Mouse (Mus musculus) hindbrain, embryonic 13.5 days (tissue): ENCODE data around the gene Chrna1. TPM values are rescaled to one million over a fixed set of nuclear protein-coding genes. Genes with fewer than 3 reads are reported as not detected.

Source experiments
- ATAC-seq: fragments of 200-750 bp; cut with Nextera tagmentation; 2 replicates; pipeline ENCODE4 v1.8.0; 2017; ENCODE audit warnings: moderate TSS enrichment; ENCODE audit not compliant: low FRiP score
- H3K27ac ChIP-seq: fragments of 300-500 bp; sonication (generic); 2 replicates; pipeline ENCODE4 v1.5.1; 2015; ENCODE audit warnings: inconsistent platforms, mild to moderate bottlenecking, moderate library complexity
- H3K27me3 ChIP-seq: fragments of 300-500 bp; sonication (generic); 2 replicates; pipeline ENCODE4 v1.6.1; 2015; ENCODE audit warnings: mild to moderate bottlenecking, inconsistent platforms
- H3K36me3 ChIP-seq: fragments of 300-500 bp; sonication (generic); 2 replicates; pipeline ENCODE4 v1.6.1; 2015; ENCODE audit warnings: mild to moderate bottlenecking, inconsistent platforms
- H3K4me1 ChIP-seq: fragments of 300-500 bp; sonication (generic); replicated peaks from 2 replicates; pipeline ENCODE4 v1.6.1; 2015; ENCODE audit warnings: inconsistent platforms
- H3K4me2 ChIP-seq: fragments of 300-500 bp; sonication (generic); 2 replicates; pipeline ENCODE4 v1.6.1; 2015; ENCODE audit warnings: inconsistent platforms, mild to moderate bottlenecking, moderate library complexity
- H3K4me3 ChIP-seq: fragments of 300-500 bp; sonication (generic); 2 replicates; pipeline ENCODE4 v1.5.1; 2015; ENCODE audit warnings: mild to moderate bottlenecking, inconsistent platforms
- H3K9ac ChIP-seq: fragments of 300-500 bp; sonication (generic); 2 replicates; pipeline ENCODE4 v1.6.1; 2015; ENCODE audit warnings: mild to moderate bottlenecking, inconsistent platforms
- H3K9me3 ChIP-seq: fragments of 300-500 bp; sonication (generic); 2 replicates; pipeline ENCODE4 v1.6.1; 2016; ENCODE audit warnings: inconsistent platforms
- WGBS: fragments of 180-500 bp; shearing (Covaris S2); methylation state at CpG from one replicate; pipeline ENCODE4 v1.1.7; 2015; 5-methylcytosine and 5-hydroxymethylcytosine counted together
- polyA plus RNA-seq: library from polyadenylated mRNA; unstranded; fragments of >200 nt; fragmentation: Nextera tagmentation; extraction: Ambion mirVana; gene quantifications from 2 replicates; pipeline ENCODE4 v1.2.1, GENCODE M21; 2015

The Chrna1 gene
- polyA plus RNA-seq, 1 experiment from 2014 or later, result 0.45 TPM

GRCm38 (mm10) chr2:73527956-73528355 lies 52.2 kb downstream of the Chrna1 start:
- Histone ChIP-seq H3K36me3 (no peaks in the 10 kb centered on the region), H3K9ac (no peak overlapping the region), H3K9me3 (no peaks in the 10 kb centered on the region), H3K4me1 (peaks cover 29% of the 10 kb centered on the region), H3K4me3 (no peak overlapping the region), H3K27ac (no peak overlapping the region), H3K4me2 (peak overlapping the region; percentile 94), H3K27me3 (peaks cover 12% of the 10 kb centered on the region)
- WGBS, result 80% methylated on average over 11 of the region's 11 CpGs
- no peak for ATAC-seq

- Histone ChIP-seq H3K9ac (no peak overlapping the region), H3K27me3 (peaks cover 12% of the 10 kb centered on the region), H3K4me3 (no peak overlapping the region), H3K27ac (no peak overlapping the region), H3K4me1 (peaks cover 37% of the 10 kb centered on the region), H3K9me3 (no peaks in the 10 kb centered on the region), H3K4me2 (no peak overlapping the region), H3K36me3 (no peaks in the 10 kb centered on the region)
- 70% methylated on average over 9 of the region's 9 CpGs for WGBS
- ATAC-seq, result no peak
These were observed 53.4 kb downstream of the Chrna1 start for GRCm38 (mm10) chr2:73526691-73527090.

DNA sequence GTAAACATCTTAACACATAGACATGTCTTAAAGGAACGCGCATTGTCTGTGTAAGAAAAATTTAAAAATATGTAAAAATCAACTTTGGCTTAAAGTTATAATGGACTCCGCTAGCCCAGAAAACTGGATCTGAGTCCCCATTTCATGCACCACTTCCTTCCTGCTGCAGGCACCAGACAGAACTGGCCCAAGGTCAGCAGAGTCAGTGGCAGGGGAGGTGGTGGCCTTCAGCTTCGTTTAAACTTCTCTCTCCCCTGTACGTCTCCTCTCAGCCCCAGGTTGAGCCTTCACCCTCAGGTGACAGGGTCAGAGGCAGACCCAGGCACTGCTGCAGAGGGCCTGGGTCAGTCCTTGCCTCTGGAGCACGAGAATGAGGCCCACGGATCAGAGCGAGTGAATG lies 57.2 kb downstream of the Chrna1 start:
- Histone ChIP-seq H3K4me2 (no peak overlapping the region), H3K27ac (no peak overlapping the region), H3K4me1 (peaks cover 14% of the 10 kb centered on the region; the same call in 1 of the 2 replicates), H3K27me3 (no peaks in the 10 kb centered on the region; the same call in 1 of the 2 replicates), H3K9ac (no peak overlapping the region), H3K4me3 (no peak overlapping the region), H3K9me3 (no peaks in the 10 kb centered on the region), H3K36me3 (no peaks in the 10 kb centered on the region)
- 76% methylated on average over 8 of the region's 8 CpGs for WGBS
- ATAC-seq, result no peak

DNA sequence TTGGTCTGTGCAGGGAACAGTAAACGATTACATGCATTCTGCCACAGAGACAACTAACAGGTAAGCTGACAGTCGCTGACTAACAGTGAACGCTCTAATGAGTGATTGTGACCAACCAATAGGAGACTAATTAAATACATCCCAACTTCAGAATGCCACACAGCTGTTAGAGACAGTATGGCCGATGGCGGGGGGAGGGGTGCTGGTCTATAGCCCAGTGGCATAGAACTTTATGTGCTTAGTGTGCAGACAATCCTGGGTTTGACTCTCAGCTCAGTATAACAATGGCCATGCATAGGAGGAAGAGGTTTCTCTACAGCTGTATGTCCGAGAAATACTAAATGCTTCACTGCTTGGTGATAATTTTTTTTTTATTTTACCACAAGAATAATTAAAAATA lies 57.8 kb downstream of the Chrna1 start:
- no peak overlapping the region for H3K4me2 ChIP-seq
- H3K9me3 ChIP-seq, result no peaks in the 10 kb centered on the region
- H3K9ac ChIP-seq, result no peak overlapping the region
- no peak overlapping the region for H3K27ac ChIP-seq
- 62% methylated on average over 6 of the region's 6 CpGs for WGBS
- H3K4me1 ChIP-seq, result peaks cover 14% of the 10 kb centered on the region; the same call in 1 of the 2 replicates
- ATAC-seq, result no peak
- H3K27me3 ChIP-seq, result no peaks in the 10 kb centered on the region; the same call in 1 of the 2 replicates
- H3K36me3 ChIP-seq, result no peaks in the 10 kb centered on the region
- no peak overlapping the region for H3K4me3 ChIP-seq

GRCm38 (mm10) chr2:73521737-73522136 lies 58.4 kb downstream of the Chrna1 start:
- no peak for ATAC-seq
- H3K9ac ChIP-seq, result no peak overlapping the region
- H3K9me3 ChIP-seq, result no peaks in the 10 kb centered on the region
- H3K27me3 ChIP-seq, result no peaks in the 10 kb centered on the region
- H3K4me2 ChIP-seq, result no peak overlapping the region
- no peak overlapping the region for H3K27ac ChIP-seq
- WGBS, result 34% methylated on average over 5 of the region's 5 CpGs
- no peak overlapping the region for H3K4me3 ChIP-seq
- peaks cover 9% of the 10 kb centered on the region; the same call in 1 of the 2 replicates for H3K4me1 ChIP-seq
- H3K36me3 ChIP-seq, result no peaks in the 10 kb centered on the region

DNA sequence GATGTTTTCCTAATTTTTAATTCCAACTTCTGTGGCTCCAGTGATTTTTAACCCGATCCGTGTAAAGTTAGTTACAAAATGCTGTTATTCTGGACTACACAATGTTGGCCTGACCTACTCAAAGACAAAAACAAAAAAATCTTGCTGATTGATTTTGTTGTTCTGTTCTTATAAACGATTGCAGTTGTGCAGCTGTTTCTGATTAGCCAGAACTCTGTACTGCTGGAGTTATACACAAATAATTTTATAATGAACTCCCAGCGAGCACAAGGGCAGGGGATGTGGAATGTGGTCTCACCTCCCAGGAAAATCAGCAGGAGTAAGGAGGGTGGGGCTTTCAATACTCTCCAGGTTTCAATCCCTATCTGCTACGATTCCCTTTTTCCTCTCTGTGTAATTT lies 61.2 kb downstream of the Chrna1 start:
- 81% methylated on average over 5 of the region's 5 CpGs for WGBS
- no peak overlapping the region for H3K9ac ChIP-seq
- H3K27me3 ChIP-seq, result no peaks in the 10 kb centered on the region
- H3K27ac ChIP-seq, result no peak overlapping the region
- no peak for ATAC-seq
- no peak overlapping the region for H3K4me2 ChIP-seq
- no peak overlapping the region for H3K4me3 ChIP-seq
- H3K9me3 ChIP-seq, result no peaks in the 10 kb centered on the region
- H3K36me3 ChIP-seq, result no peaks in the 10 kb centered on the region
- peaks cover 8% of the 10 kb centered on the region; the same call in 1 of the 2 replicates for H3K4me1 ChIP-seq

- Histone ChIP-seq H3K27ac (no peak overlapping the region), H3K4me3 (no peak overlapping the region), H3K36me3 (no peaks in the 10 kb centered on the region), H3K27me3 (no peaks in the 10 kb centered on the region), H3K4me2 (no peak overlapping the region), H3K9ac (no peak overlapping the region), H3K9me3 (no peaks in the 10 kb centered on the region), H3K4me1 (peaks cover 8% of the 10 kb centered on the region; the same call in 1 of the 2 replicates)
- WGBS, result 93% methylated on average over 2 of the region's 2 CpGs
- no peak for ATAC-seq
These were observed 61.8 kb downstream of the Chrna1 start for GRCm38 (mm10) chr2:73518311-73518710.

DNA sequence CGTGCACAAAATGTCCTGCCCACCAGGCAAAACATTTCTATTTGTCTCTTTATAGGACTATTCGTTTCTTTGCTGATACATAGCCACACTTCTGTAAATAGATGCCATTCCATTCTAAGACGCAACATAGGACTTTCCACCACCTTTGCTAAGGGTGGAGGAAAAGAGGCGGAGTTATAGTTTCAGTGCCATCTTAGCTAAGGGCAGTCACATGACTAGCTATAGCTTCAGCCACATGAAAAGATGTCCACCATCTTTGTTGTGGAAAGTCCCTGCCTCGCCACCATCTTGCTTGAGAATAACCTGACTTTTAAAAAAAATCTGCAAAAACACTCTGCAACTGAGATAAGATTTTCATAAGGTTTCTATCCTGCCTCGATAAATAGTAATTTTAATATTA lies 66.0 kb downstream of the Chrna1 start:
- Histone ChIP-seq H3K4me1 (no peaks in the 10 kb centered on the region), H3K4me2 (no peak overlapping the region), H3K27ac (no peak overlapping the region), H3K9ac (no peak overlapping the region), H3K9me3 (no peaks in the 10 kb centered on the region), H3K27me3 (no peaks in the 10 kb centered on the region), H3K36me3 (no peaks in the 10 kb centered on the region), H3K4me3 (no peak overlapping the region)
- no peak for ATAC-seq
- 94% methylated on average over 6 of the region's 6 CpGs for WGBS

Other genes with a start within 250 kb of the Chrna1 start
- gene Gpr155, start 193.8 kb downstream of the Chrna1 start, polyA plus RNA-seq, result 12.4 and 12.7 TPM in 2 replicates
- 2.3 and 2.5 TPM in 2 replicates for gene Wipf1, start 50.6 kb downstream of the Chrna1 start, polyA plus RNA-seq
- 110 and 117 TPM in 2 replicates for gene Chn1, start 195.0 kb upstream of the Chrna1 start, polyA plus RNA-seq